Mouse (Mus musculus): ENCODE measurements around the gene Phc3. TPM values are rescaled to one million over a fixed set of nuclear protein-coding genes. Genes with fewer than 3 reads are reported as not detected.
"Not testable (repeated sequence)": the region's sequence is repeated elsewhere in the genome, so short reads cannot be mapped to it uniquely, and the experiment has no call there.

Gene Phc3
- polyA plus RNA-seq, 1 experiment, result 26.4 TPM

GRCm38 (mm10) chr3:30889014-30889413 lies 80.2 kb downstream of the Phc3 start:
- H3K4me1 ChIP-seq (ENCODE audit: control insufficient read depth, insufficient read depth, low read length), result peaks cover 3% of the 10 kb centered on the region
- TF ChIP-seq POLR2A (IDR thresholded peaks at IDR 0.05; ENCODE audit: borderline replicate concordance, low read depth, low read length) (no peak), CTCF (IDR thresholded peaks at IDR 0.05; ENCODE audit: low read depth, low read length) (no peak)
- H3K27ac ChIP-seq (ENCODE audit: insufficient read depth, low read depth, low read length), result no peak overlapping the region
- H3K4me3 ChIP-seq (ENCODE audit: insufficient read depth, low read length), result no peak overlapping the region

GRCm38 (mm10) chr3:30887449-30887848 lies 81.8 kb downstream of the Phc3 start:
- TF ChIP-seq CTCF (IDR thresholded peaks at IDR 0.05; ENCODE audit: low read depth, low read length), result no peak
- TF ChIP-seq POLR2A (IDR thresholded peaks at IDR 0.05; ENCODE audit: borderline replicate concordance, low read depth, low read length), result no peak
- Histone ChIP-seq H3K4me3 (ENCODE audit: insufficient read depth, low read length) (no peak overlapping the region), H3K27ac (ENCODE audit: insufficient read depth, low read depth, low read length) (no peak overlapping the region), H3K4me1 (ENCODE audit: control insufficient read depth, insufficient read depth, low read length) (peaks cover 3% of the 10 kb centered on the region)

DNA sequence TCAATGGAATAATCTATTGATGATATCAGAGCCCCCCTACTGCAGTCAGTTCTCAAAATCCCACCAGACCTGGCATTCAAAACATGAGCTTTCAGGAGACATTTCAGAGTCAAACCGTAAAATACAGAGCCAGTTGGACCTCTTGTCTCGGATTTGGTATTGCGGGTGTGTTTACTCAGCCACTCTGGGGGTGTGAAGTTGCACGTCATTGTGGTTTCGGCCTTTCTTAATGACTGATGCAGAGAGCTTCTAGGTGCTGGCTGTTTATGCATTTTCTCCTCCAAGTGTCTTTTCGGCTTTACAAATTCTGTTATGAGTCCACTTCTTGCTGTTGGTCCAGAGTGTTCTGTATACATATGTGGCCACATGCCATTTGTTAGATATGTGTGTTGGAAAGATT lies 92.5 kb downstream of the Phc3 start:
- TF ChIP-seq CTCF (IDR thresholded peaks at IDR 0.05; ENCODE audit: low read depth, low read length) (no peak), POLR2A (IDR thresholded peaks at IDR 0.05; ENCODE audit: borderline replicate concordance, low read depth, low read length) (no peak)
- Histone ChIP-seq H3K4me3 (ENCODE audit: insufficient read depth, low read length) (no peak overlapping the region), H3K27ac (ENCODE audit: insufficient read depth, low read depth, low read length) (no peak overlapping the region), H3K4me1 (ENCODE audit: control insufficient read depth, insufficient read depth, low read length) (no peaks in the 10 kb centered on the region; the same call in 1 of the 2 replicates)

DNA sequence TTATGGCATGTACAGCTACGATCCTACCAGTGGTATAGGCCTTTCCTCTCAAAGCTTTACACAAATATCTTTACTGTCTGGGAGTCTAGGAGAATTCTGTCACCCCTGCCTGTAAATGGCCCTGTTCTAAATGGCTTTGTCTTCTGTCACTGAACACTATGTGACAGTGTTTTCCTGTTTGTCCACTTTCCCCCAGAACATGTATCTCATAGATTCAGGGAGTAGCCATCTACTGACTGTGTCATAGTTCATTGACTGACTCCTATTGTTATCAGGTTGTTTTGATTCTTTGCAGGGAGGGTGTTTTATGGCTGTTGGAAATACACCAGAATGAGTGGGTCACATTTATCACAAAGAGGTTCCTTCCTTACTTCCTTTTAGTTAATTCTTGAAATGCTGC lies 99.2 kb downstream of the Phc3 start:
- Histone ChIP-seq H3K4me1 (ENCODE audit: control insufficient read depth, insufficient read depth, low read length) (peaks cover 9% of the 10 kb centered on the region), H3K4me3 (ENCODE audit: insufficient read depth, low read length) (no peak overlapping the region), H3K27ac (ENCODE audit: insufficient read depth, low read depth, low read length) (no peak overlapping the region)
- TF ChIP-seq POLR2A (IDR thresholded peaks at IDR 0.05; ENCODE audit: borderline replicate concordance, low read depth, low read length) (no peak), CTCF (IDR thresholded peaks at IDR 0.05; ENCODE audit: low read depth, low read length) (no peak)

GRCm38 (mm10) chr3:30868625-30869024 lies 100.6 kb downstream of the Phc3 start:
- Histone ChIP-seq H3K4me1 (ENCODE audit: control insufficient read depth, insufficient read depth, low read length) (peaks cover 20% of the 10 kb centered on the region), H3K4me3 (ENCODE audit: insufficient read depth, low read length) (no peak overlapping the region), H3K27ac (ENCODE audit: insufficient read depth, low read depth, low read length) (no peak overlapping the region)
- no peak for TF ChIP-seq POLR2A (IDR thresholded peaks at IDR 0.05; ENCODE audit: borderline replicate concordance, low read depth, low read length)
- no peak for TF ChIP-seq CTCF (IDR thresholded peaks at IDR 0.05; ENCODE audit: low read depth, low read length)

GRCm38 (mm10) chr3:30868176-30868575 lies 101.0 kb downstream of the Phc3 start:
- peaks cover 24% of the 10 kb centered on the region for H3K4me1 ChIP-seq (ENCODE audit: control insufficient read depth, insufficient read depth, low read length)
- no peak overlapping the region for H3K4me3 ChIP-seq (ENCODE audit: insufficient read depth, low read length)
- TF ChIP-seq POLR2A (IDR thresholded peaks at IDR 0.05; ENCODE audit: borderline replicate concordance, low read depth, low read length), result no peak
- TF ChIP-seq CTCF (IDR thresholded peaks at IDR 0.05; ENCODE audit: low read depth, low read length), result no peak
- H3K27ac ChIP-seq (ENCODE audit: insufficient read depth, low read depth, low read length), result no peak overlapping the region

GRCm38 (mm10) chr3:30864640-30865039 lies 104.6 kb downstream of the Phc3 start:
- Histone ChIP-seq H3K27ac (ENCODE audit: insufficient read depth, low read depth, low read length) (peak overlapping the region; percentile 93), H3K4me3 (ENCODE audit: insufficient read depth, low read length) (no peak overlapping the region), H3K4me1 (ENCODE audit: control insufficient read depth, insufficient read depth, low read length) (peaks cover 48% of the 10 kb centered on the region)
- TF ChIP-seq CTCF (IDR thresholded peaks at IDR 0.05; ENCODE audit: low read depth, low read length), result no peak
- TF ChIP-seq POLR2A (IDR thresholded peaks at IDR 0.05; ENCODE audit: borderline replicate concordance, low read depth, low read length), result no peak

DNA sequence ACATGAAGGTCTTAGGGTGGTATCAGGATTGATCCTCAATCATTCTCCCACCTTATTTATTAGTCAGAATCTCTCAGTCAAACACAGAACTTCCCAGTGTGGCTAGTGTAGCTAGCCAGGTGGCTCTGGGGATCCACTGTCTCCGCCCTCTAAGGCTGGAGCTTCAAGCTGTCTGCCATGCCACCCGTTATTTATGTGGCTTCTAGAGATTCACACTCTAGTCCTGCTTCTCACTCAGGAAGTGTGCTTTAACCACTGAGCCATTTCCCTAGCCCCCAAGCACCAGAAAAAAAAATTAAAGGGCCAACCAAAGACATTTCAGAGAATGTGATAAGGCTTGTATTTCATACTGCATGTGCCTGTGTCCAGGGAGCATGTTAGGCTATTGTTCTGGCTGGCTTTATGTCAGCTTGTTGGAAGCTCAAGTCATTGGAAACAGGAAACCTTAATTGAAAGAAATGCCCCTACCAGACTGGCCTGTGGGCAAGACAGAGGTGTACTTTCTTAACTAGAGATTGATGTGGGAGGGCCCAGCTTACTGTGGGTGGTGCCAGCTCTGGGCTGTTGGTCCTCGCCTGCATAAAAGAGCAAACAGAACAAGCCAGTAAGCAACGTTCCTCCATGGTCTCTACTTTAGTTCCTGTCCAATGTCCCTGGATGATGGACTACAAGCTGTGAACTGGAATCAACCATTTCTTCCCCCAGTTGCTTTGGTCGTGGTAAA lies 105.3 kb downstream of the Phc3 start:
- Histone ChIP-seq H3K4me1 (ENCODE audit: control insufficient read depth, insufficient read depth, low read length) (peaks cover 48% of the 10 kb centered on the region), H3K4me3 (ENCODE audit: insufficient read depth, low read length) (no peak overlapping the region), H3K27ac (ENCODE audit: insufficient read depth, low read depth, low read length) (peak overlapping the region; percentile 91)
- TF ChIP-seq POLR2A (IDR thresholded peaks at IDR 0.05; ENCODE audit: borderline replicate concordance, low read depth, low read length) (no peak), CTCF (IDR thresholded peaks at IDR 0.05; ENCODE audit: low read depth, low read length) (no peak)

DNA sequence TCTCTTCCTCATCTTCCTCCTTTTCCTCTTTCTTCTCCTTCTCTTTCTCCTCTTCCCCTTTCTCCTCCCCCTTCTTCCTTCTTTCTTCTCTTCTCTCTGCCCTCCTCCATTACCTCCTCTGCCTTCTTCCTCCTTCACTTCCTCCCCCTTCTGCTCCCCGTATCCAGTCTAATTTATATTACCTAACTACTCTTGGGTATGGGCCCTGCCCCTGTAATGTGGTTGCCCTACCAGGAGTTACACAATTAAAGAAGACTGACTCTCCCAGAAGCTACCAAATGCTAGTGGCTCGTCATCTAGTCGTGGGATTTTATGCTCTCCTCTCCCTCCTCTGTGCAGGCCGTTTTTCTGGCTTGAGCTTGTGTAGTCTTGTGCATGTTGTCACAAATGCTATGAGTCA lies 108.5 kb downstream of the Phc3 start:
- TF ChIP-seq POLR2A (IDR thresholded peaks at IDR 0.05; ENCODE audit: borderline replicate concordance, low read depth, low read length) (no peak), CTCF (IDR thresholded peaks at IDR 0.05; ENCODE audit: low read depth, low read length) (no peak)

GRCm38 (mm10) chr3:30859599-30859998 lies 109.6 kb downstream of the Phc3 start:
- peaks cover 42% of the 10 kb centered on the region for H3K4me1 ChIP-seq (ENCODE audit: control insufficient read depth, insufficient read depth, low read length)
- not testable (repeated sequence) for H3K4me3 ChIP-seq (ENCODE audit: insufficient read depth, low read length); H3K27ac ChIP-seq (ENCODE audit: insufficient read depth, low read depth, low read length)

More for the DNA sequence above, 108.5 kb downstream of the Phc3 start:
- H3K4me1 ChIP-seq (ENCODE audit: control insufficient read depth, insufficient read depth, low read length), result peaks cover 46% of the 10 kb centered on the region
- H3K4me3 ChIP-seq (ENCODE audit: insufficient read depth, low read length), result no peak overlapping the region
- peak overlapping the region; percentile 41 for H3K27ac ChIP-seq (ENCODE audit: insufficient read depth, low read depth, low read length)
